Comparison of ENCODE assay signal across 28 mouse cellular contexts in the genomic region with DNA sequence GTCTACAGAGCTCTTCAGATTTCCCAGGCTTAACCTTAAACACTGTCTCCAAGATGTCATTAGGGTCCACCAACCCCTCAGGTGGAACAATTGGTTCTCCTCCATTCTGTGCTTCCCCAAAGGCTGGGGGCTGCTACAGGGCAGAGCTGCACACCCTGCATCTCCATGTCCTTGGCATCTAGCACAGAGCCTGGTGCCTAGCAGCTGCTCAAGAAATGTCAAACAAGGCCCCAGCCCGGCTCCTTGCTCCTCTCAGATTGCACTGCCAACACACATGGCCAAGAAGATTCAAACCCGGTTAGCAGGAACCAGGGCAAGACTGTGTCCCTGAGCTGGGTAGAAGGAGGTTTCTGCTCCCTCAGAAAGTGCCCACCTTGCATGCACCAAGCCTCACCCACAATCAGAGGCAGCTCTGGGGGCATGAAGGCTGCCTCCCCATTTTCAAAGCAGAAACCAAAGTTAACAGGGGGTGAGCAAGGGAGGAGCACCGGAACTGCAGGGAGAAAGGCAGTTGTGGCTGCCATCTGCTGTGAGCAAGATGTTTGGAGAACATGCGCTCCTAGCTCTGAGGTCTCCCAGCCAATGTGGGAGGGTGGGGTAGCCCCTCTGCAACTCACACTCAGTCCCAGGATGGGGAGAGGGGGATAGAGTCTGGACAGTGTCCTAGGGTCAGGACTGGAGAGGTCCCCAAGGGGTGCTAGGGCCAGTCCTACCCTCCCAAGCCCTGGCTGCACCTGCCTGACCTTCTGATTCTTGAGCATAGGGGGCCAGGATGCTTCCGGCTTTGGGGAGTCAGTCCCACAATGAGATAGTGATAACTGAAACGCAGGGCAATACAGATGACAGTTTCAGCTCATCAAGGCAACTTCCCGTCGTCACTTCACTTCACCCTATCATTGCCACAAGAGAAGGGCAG. TPM values are rescaled to one million over a fixed set of nuclear protein-coding genes. Genes with fewer than 3 reads are reported as not detected.
DNase-seq lines count a peak whose midpoint lies in the region; ATAC-seq and TF ChIP-seq lines count a peak whose summit lies in the region.
"Had no signal": no experiment of that assay in that cellular context is flagged by ENCODE, and none has a peak within 500 bp of the region (broad histone marks: within the 10 kb centered on the region; RNA-seq: fewer than 3 reads in every experiment).

No protein-coding gene starts in this region.

- 83% methylated on average over 8 of the region's 8 CpGs for WGBS in forebrain, postnatal 0 days
- 84% methylated on average over 8 of the region's 8 CpGs for WGBS in forebrain, embryonic 11.5 days
- 82% methylated on average over 8 of the region's 8 CpGs for WGBS in intestine, embryonic 16.5 days
- WGBS in intestine, embryonic 15.5 days = 79% methylated on average over 8 of the region's 8 CpGs
- WGBS in midbrain, embryonic 12.5 days = 91% methylated on average over 8 of the region's 8 CpGs
- 85% methylated on average over 8 of the region's 8 CpGs for WGBS in midbrain, embryonic 13.5 days
- 79% methylated on average over 8 of the region's 8 CpGs for WGBS in stomach, embryonic 16.5 days

- peaks cover 7% of the 10 kb centered on the region; the same call in 1 of the 2 replicates for H3K4me1 ChIP-seq in forebrain, postnatal 0 days (ENCODE audit: insufficient read depth)
- H3K4me1 ChIP-seq in forebrain, embryonic 11.5 days (replicated peaks; ENCODE audit: control insufficient read depth, insufficient read depth, low read length) = no peaks in the 10 kb centered on the region; the same call in 1 of the 2 replicates
- H3K4me1 ChIP-seq in intestine, embryonic 16.5 days (ENCODE audit: control insufficient read depth, insufficient read depth, low read length) = peaks cover 52% of the 10 kb centered on the region
- peaks cover 60% of the 10 kb centered on the region for H3K4me1 ChIP-seq in intestine, embryonic 15.5 days (replicated peaks)
- H3K4me1 ChIP-seq in midbrain, embryonic 12.5 days = 0 out of 2 replicates have a peak, but pooled peaks cover 3% of the 10 kb centered on the region
- 0 out of 2 replicates have a peak, but pooled peaks cover 3% of the 10 kb centered on the region for H3K4me1 ChIP-seq in midbrain, embryonic 13.5 days (replicated peaks)
- peaks cover 55% of the 10 kb centered on the region for H3K4me1 ChIP-seq in stomach, embryonic 16.5 days (ENCODE audit: control insufficient read depth, insufficient read depth, low read length)

- H3K9me3 ChIP-seq in forebrain, postnatal 0 days (ENCODE audit: low read length) = no peaks in the 10 kb centered on the region
- H3K9me3 ChIP-seq in forebrain, embryonic 11.5 days (ENCODE audit: control insufficient read depth, low read length) = no peaks in the 10 kb centered on the region
- H3K9me3 ChIP-seq in intestine, embryonic 16.5 days (ENCODE audit: control insufficient read depth, low read length) = no peaks in the 10 kb centered on the region
- H3K9me3 ChIP-seq in intestine, embryonic 15.5 days = no peaks in the 10 kb centered on the region
- no peaks in the 10 kb centered on the region for H3K9me3 ChIP-seq in midbrain, embryonic 12.5 days
- no peaks in the 10 kb centered on the region for H3K9me3 ChIP-seq in midbrain, embryonic 13.5 days
- H3K9me3 ChIP-seq in stomach, embryonic 16.5 days (replicated peaks; ENCODE audit: control insufficient read depth, low read length) = no peaks in the 10 kb centered on the region
- H3K9me3 ChIP-seq: embryonic facial prominence, embryonic 15.5 days; G1E; heart, embryonic 10.5 days; hindbrain, embryonic 12.5 days; neural tube, embryonic 12.5 days had no signal

- no peak for DNase-seq in forebrain, postnatal 0 days
- DNase-seq in forebrain, embryonic 11.5 days (ENCODE audit: low spot score) = no peak
- DNase-seq: adrenal gland, postnatal 10 days; cerebellum, adult 11 months; embryo, embryonic 11 days; kidney, adult 9 months; kidney, postnatal 25 days; left cerebral cortex, postnatal 4 days; liver; lung, adult 2 months; thymus, adult 18-20 months; thymus, postnatal 4 days had no signal

- H3K27ac ChIP-seq in forebrain, postnatal 0 days (ENCODE audit: low read depth, low read length) = no peak overlapping the region
- H3K27ac ChIP-seq in forebrain, embryonic 11.5 days (ENCODE audit: low read depth, low read length) = no peak overlapping the region
- H3K27ac ChIP-seq in intestine, embryonic 16.5 days (ENCODE audit: low read length) = 0 out of 2 replicates have a peak overlapping the region, but pooled peaks have one; percentile 21
- no peak overlapping the region for H3K27ac ChIP-seq in intestine, embryonic 15.5 days
- H3K27ac ChIP-seq in midbrain, embryonic 12.5 days (replicated peaks) = no peak overlapping the region
- H3K27ac ChIP-seq in midbrain, embryonic 13.5 days = no peak overlapping the region
- H3K27ac ChIP-seq in stomach, embryonic 16.5 days (ENCODE audit: low read length) = peak overlapping the region; percentile 21; the same call in 1 of the 2 replicates
- H3K27ac ChIP-seq: embryonic facial prominence, embryonic 15.5 days; heart, embryonic 10.5 days; hindbrain, embryonic 12.5 days; neural tube, embryonic 12.5 days had no signal

- H3K4me3 ChIP-seq in forebrain, postnatal 0 days (ENCODE audit: low read depth, low read length) = no peak overlapping the region
- H3K4me3 ChIP-seq in forebrain, embryonic 11.5 days (ENCODE audit: low read depth, low read length) = no peak overlapping the region
- H3K4me3 ChIP-seq in intestine, embryonic 16.5 days (ENCODE audit: low read length) = no peak overlapping the region
- H3K4me3 ChIP-seq in intestine, embryonic 15.5 days (replicated peaks) = no peak overlapping the region
- H3K4me3 ChIP-seq in midbrain, embryonic 12.5 days = no peak overlapping the region
- no peak overlapping the region for H3K4me3 ChIP-seq in midbrain, embryonic 13.5 days (replicated peaks)
- H3K4me3 ChIP-seq in stomach, embryonic 16.5 days (replicated peaks; ENCODE audit: low read length) = no peak overlapping the region
- H3K4me3 ChIP-seq: embryonic facial prominence, embryonic 15.5 days; heart, embryonic 10.5 days; hindbrain, embryonic 12.5 days; neural tube, embryonic 12.5 days had no signal

- TF ChIP-seq CTCF in forebrain, postnatal 0 days (IDR thresholded peaks at IDR 0.05; ENCODE audit: low read depth) = no peak

- no peak overlapping the region for H3K4me2 ChIP-seq in forebrain, postnatal 0 days (ENCODE audit: low read depth)
- no peak overlapping the region for H3K4me2 ChIP-seq in forebrain, embryonic 11.5 days (ENCODE audit: low read depth, low read length, severe bottlenecking)
- H3K4me2 ChIP-seq in intestine, embryonic 16.5 days (ENCODE audit: low read depth, low read length) = no peak overlapping the region
- no peak overlapping the region for H3K4me2 ChIP-seq in intestine, embryonic 15.5 days (replicated peaks)
- no peak overlapping the region for H3K4me2 ChIP-seq in midbrain, embryonic 12.5 days (replicated peaks)
- H3K4me2 ChIP-seq in midbrain, embryonic 13.5 days (replicated peaks) = no peak overlapping the region
- H3K4me2 ChIP-seq in stomach, embryonic 16.5 days (ENCODE audit: low read depth, low read length) = no peak overlapping the region
- H3K4me2 ChIP-seq: embryonic facial prominence, embryonic 15.5 days; hindbrain, embryonic 12.5 days; neural tube, embryonic 12.5 days had no signal

- ATAC-seq in forebrain, postnatal 0 days = peak; percentile 57; the same call in 1 of the 2 replicates
- ATAC-seq in forebrain, embryonic 11.5 days (replicated peaks; ENCODE audit: low FRiP score) = no peak
- no peak for ATAC-seq in intestine, embryonic 16.5 days
- ATAC-seq in intestine, embryonic 15.5 days = no peak
- no peak for ATAC-seq in midbrain, embryonic 12.5 days (ENCODE audit: low FRiP score, low read depth)
- no peak for ATAC-seq in midbrain, embryonic 13.5 days
- no peak for ATAC-seq in stomach, embryonic 16.5 days (ENCODE audit: insufficient read depth, low FRiP score)
- no peak for ATAC-seq in cerebellum, adult (ENCODE audit: insufficient number of reproducible peaks, low FRiP score, low TSS enrichment)
- ATAC-seq: activated CD4-positive, CD25-positive, alpha-beta regulatory T cell, adult 4 months; inflammation-experienced regulatory T-cells, adult 6 months had no signal

- H3K27me3 ChIP-seq in forebrain, postnatal 0 days (ENCODE audit: insufficient read depth, low read length) = no peaks in the 10 kb centered on the region
- no peaks in the 10 kb centered on the region for H3K27me3 ChIP-seq in forebrain, embryonic 11.5 days (ENCODE audit: control insufficient read depth, insufficient read depth, low read length)
- no peaks in the 10 kb centered on the region for H3K27me3 ChIP-seq in intestine, embryonic 16.5 days (replicated peaks; ENCODE audit: control insufficient read depth, insufficient read depth, low read length)
- H3K27me3 ChIP-seq in intestine, embryonic 15.5 days (replicated peaks) = no peaks in the 10 kb centered on the region
- H3K27me3 ChIP-seq in midbrain, embryonic 12.5 days = no peaks in the 10 kb centered on the region
- H3K27me3 ChIP-seq in midbrain, embryonic 13.5 days = no peaks in the 10 kb centered on the region
- H3K27me3 ChIP-seq in stomach, embryonic 16.5 days (ENCODE audit: control insufficient read depth, insufficient read depth, low read length) = no peaks in the 10 kb centered on the region
- H3K27me3 ChIP-seq: embryonic facial prominence, embryonic 15.5 days had no signal

- no peak overlapping the region for H3K9ac ChIP-seq in forebrain, postnatal 0 days
- no peak overlapping the region for H3K9ac ChIP-seq in forebrain, embryonic 11.5 days (ENCODE audit: low read length)
- H3K9ac ChIP-seq in intestine, embryonic 16.5 days (ENCODE audit: low read depth, low read length) = no peak overlapping the region
- no peak overlapping the region for H3K9ac ChIP-seq in intestine, embryonic 15.5 days
- H3K9ac ChIP-seq in midbrain, embryonic 12.5 days (replicated peaks) = 0 out of 2 replicates have a peak overlapping the region, but pooled peaks have one; percentile 6
- H3K9ac ChIP-seq in midbrain, embryonic 13.5 days (replicated peaks) = no peak overlapping the region
- H3K9ac ChIP-seq in stomach, embryonic 16.5 days (ENCODE audit: low read length) = 0 out of 2 replicates have a peak overlapping the region, but pooled peaks have one; percentile 13
- H3K9ac ChIP-seq: embryonic facial prominence, embryonic 15.5 days; hindbrain, embryonic 12.5 days; neural tube, embryonic 12.5 days had no signal

- no peaks in the 10 kb centered on the region for H3K36me3 ChIP-seq in forebrain, postnatal 0 days (ENCODE audit: insufficient read depth)
- H3K36me3 ChIP-seq in forebrain, embryonic 11.5 days (ENCODE audit: control insufficient read depth, insufficient read depth, low read length) = no peaks in the 10 kb centered on the region
- H3K36me3 ChIP-seq in intestine, embryonic 16.5 days (ENCODE audit: control insufficient read depth, insufficient read depth, low read length) = no peaks in the 10 kb centered on the region
- H3K36me3 ChIP-seq in intestine, embryonic 15.5 days = no peaks in the 10 kb centered on the region
- no peaks in the 10 kb centered on the region for H3K36me3 ChIP-seq in midbrain, embryonic 12.5 days
- H3K36me3 ChIP-seq in midbrain, embryonic 13.5 days = no peaks in the 10 kb centered on the region
- H3K36me3 ChIP-seq in stomach, embryonic 16.5 days (ENCODE audit: control insufficient read depth, insufficient read depth, low read length) = no peaks in the 10 kb centered on the region
- H3K36me3 ChIP-seq: embryonic facial prominence, embryonic 15.5 days; G1E; heart, embryonic 10.5 days; neural tube, embryonic 12.5 days had no signal

RNA-seq across cellular contexts. Expression of a gene that starts 16.3 kb away (rescaled TPM):
- total RNA-seq in forebrain, postnatal 0 days (2014; rRNA removed) = 17.4 and 21.8 TPM in 2 replicates
- polyA plus RNA-seq in forebrain, postnatal 0 days (2015; fragmentation: Nextera tagmentation; extraction: Ambion mirVana) = 8.2 and 11.2 TPM in 2 replicates
- polyA plus RNA-seq in forebrain, embryonic 11.5 days (2014; fragmentation: Nextera tagmentation; extraction: Ambion mirVana) = 1.9 and 2.5 TPM in 2 replicates
- 2.6 and 3.2 TPM in 2 replicates for polyA plus RNA-seq in intestine, embryonic 16.5 days (2015; fragmentation: Nextera tagmentation; extraction: Ambion mirVana)
- 3.5 and 3.6 TPM in 2 replicates for polyA plus RNA-seq in intestine, embryonic 15.5 days (2015; fragmentation: Nextera tagmentation; extraction: Ambion mirVana)
- polyA plus RNA-seq in midbrain, embryonic 12.5 days (2016; fragmentation: Nextera tagmentation; extraction: Ambion mirVana) = 4.2 and 4.4 TPM in 2 replicates
- 5.1 and 5.3 TPM in 2 replicates for polyA plus RNA-seq in midbrain, embryonic 13.5 days (2015; fragmentation: Nextera tagmentation; extraction: Ambion mirVana)
- 2.9 and 3.4 TPM in 2 replicates for polyA plus RNA-seq in stomach, embryonic 16.5 days (2015; fragmentation: Nextera tagmentation; extraction: Ambion mirVana)
- total RNA-seq: megakaryocyte-erythroid progenitor cell, adult 5-6 weeks; monocyte, adult 5-6 weeks had no signal
- polyA plus RNA-seq: G1E had no signal

RNA-seq across cellular contexts. Expression of a gene that starts 47.8 kb away (rescaled TPM):
- total RNA-seq in forebrain, postnatal 0 days (2014; rRNA removed) = 0.54 and 0.81 TPM in 2 replicates
- 0.20 and 0.47 TPM in 2 replicates for polyA plus RNA-seq in forebrain, postnatal 0 days (2015; fragmentation: Nextera tagmentation; extraction: Ambion mirVana)
- 1.8 and 2.1 TPM in 2 replicates for polyA plus RNA-seq in forebrain, embryonic 11.5 days (2014; fragmentation: Nextera tagmentation; extraction: Ambion mirVana)
- polyA plus RNA-seq in intestine, embryonic 16.5 days (2015; fragmentation: Nextera tagmentation; extraction: Ambion mirVana) = 9.9 and 10.1 TPM in 2 replicates
- 12.0 and 14.4 TPM in 2 replicates for polyA plus RNA-seq in intestine, embryonic 15.5 days (2015; fragmentation: Nextera tagmentation; extraction: Ambion mirVana)
- polyA plus RNA-seq in midbrain, embryonic 12.5 days (2016; fragmentation: Nextera tagmentation; extraction: Ambion mirVana) = 1.1 and 1.5 TPM in 2 replicates
- 0.58 and 0.77 TPM in 2 replicates for polyA plus RNA-seq in midbrain, embryonic 13.5 days (2015; fragmentation: Nextera tagmentation; extraction: Ambion mirVana)
- 16.6 and 17.6 TPM in 2 replicates for polyA plus RNA-seq in stomach, embryonic 16.5 days (2015; fragmentation: Nextera tagmentation; extraction: Ambion mirVana)
- total RNA-seq: gastrocnemius, adult 8-10 months; megakaryocyte-erythroid progenitor cell, adult 5-6 weeks; monocyte, adult 5-6 weeks had no signal
- polyA plus RNA-seq: G1E; inflammation-experienced regulatory T-cells, adult 6 months had no signal

Comparison
In these comparisons a context has a peak if more than half of its experiments do, and no peak if none do; other contexts are left out.
1. H3K27ac ChIP-seq: peak in intestine, embryonic 16.5 days (single experiment) and stomach, embryonic 16.5 days (single experiment); none in forebrain, postnatal 0 days (single experiment), forebrain, embryonic 11.5 days (single experiment), intestine, embryonic 15.5 days (single experiment), midbrain, embryonic 12.5 days (single experiment) and midbrain, embryonic 13.5 days (single experiment).
2. H3K9ac ChIP-seq: peak in midbrain, embryonic 12.5 days (single experiment) and stomach, embryonic 16.5 days (single experiment); none in forebrain, postnatal 0 days (single experiment), forebrain, embryonic 11.5 days (single experiment), intestine, embryonic 16.5 days (single experiment), intestine, embryonic 15.5 days (single experiment) and midbrain, embryonic 13.5 days (single experiment).